Mouse (Mus musculus) heart, embryonic 14.5 days (tissue): Measurements from ENCODE around the gene Gpr146. TPM values are rescaled to one million over a fixed set of nuclear protein-coding genes. Genes with fewer than 3 reads are reported as not detected.

Experiments used
- ATAC-seq: fragments of 200-750 bp; cut with Nextera tagmentation; 2 replicates; pipeline ENCODE4 v1.8.0; 2017; ENCODE audit warnings: low read depth, moderate TSS enrichment; ENCODE audit not compliant: insufficient number of reproducible peaks, insufficient read depth, low FRiP score
- H3K27ac ChIP-seq, 2 experiments: fragments of 200-500 bp in 1 of 2; fragments of 300-500 bp in 1 of 2; sonication (generic) in 1 of 2; replicated peaks in 1 of 2; 2 replicates each; pipeline ENCODE4 v1.5.1; 2012 to 2014; ENCODE audit warnings: low read depth in 2 of 2, low read length in 2 of 2, control low read depth in 1 of 2, mild to moderate bottlenecking in 1 of 2, mixed read lengths in 1 of 2; ENCODE audit not compliant: control insufficient read depth in 1 of 2, insufficient read depth in 1 of 2
- H3K27me3 ChIP-seq: fragments of 300-500 bp; sonication (generic); 2 replicates; pipeline ENCODE4 v1.6.1; 2014; ENCODE audit warnings: mild to moderate bottlenecking, low read length, control low read depth; ENCODE audit not compliant: control insufficient read depth, insufficient read depth
- H3K36me3 ChIP-seq: fragments of 300-500 bp; sonication (generic); 2 replicates; pipeline ENCODE4 v1.6.1; 2014; ENCODE audit warnings: mild to moderate bottlenecking, control low read depth, low read length, mixed read lengths; ENCODE audit not compliant: control insufficient read depth, insufficient read depth
- H3K4me1 ChIP-seq, 2 experiments: fragments of 200-500 bp in 1 of 2; fragments of 300-500 bp in 1 of 2; sonication (generic) in 1 of 2; 2 replicates each; pipeline ENCODE4 v1.6.1; 2012 to 2014; ENCODE audit warnings: low read length in 2 of 2, control low read depth in 1 of 2, mixed read lengths in 1 of 2; ENCODE audit not compliant: control insufficient read depth in 2 of 2, insufficient read depth in 2 of 2
- H3K4me2 ChIP-seq: fragments of 300-500 bp; sonication (generic); 2 replicates; pipeline ENCODE4 v1.6.1; 2014; ENCODE audit warnings: mild to moderate bottlenecking, low read length
- H3K4me3 ChIP-seq, 2 experiments: fragments of 200-500 bp in 1 of 2; fragments of 300-500 bp in 1 of 2; sonication (generic) in 1 of 2; 2 replicates each; pipeline ENCODE4 v1.5.1; 2012 to 2014; ENCODE audit warnings: low read length in 2 of 2, mild to moderate bottlenecking in 2 of 2, control low read depth in 1 of 2, low read depth in 1 of 2, moderate library complexity in 1 of 2; ENCODE audit not compliant: control insufficient read depth in 1 of 2, insufficient read depth in 1 of 2
- H3K9ac ChIP-seq: fragments of 300-500 bp; sonication (generic); 2 replicates; pipeline ENCODE4 v1.6.1; 2014; ENCODE audit warnings: mild to moderate bottlenecking, low read length
- H3K9me3 ChIP-seq: fragments of 300-500 bp; sonication (generic); 2 replicates; pipeline ENCODE4 v1.6.1; 2016; ENCODE audit warnings: low read length, control low read depth; ENCODE audit not compliant: control insufficient read depth
- WGBS: fragments of 180-500 bp; shearing (Covaris S2); extraction: QIAGEN DNeasy Blood & Tissue Kit; methylation state at CpG from one replicate; pipeline ENCODE4 v1.1.7; 2014; 5-methylcytosine and 5-hydroxymethylcytosine counted together
- polyA plus RNA-seq: library from polyadenylated mRNA; unstranded; fragments of >200 nt; fragmentation: Nextera tagmentation; extraction: Ambion mirVana; gene quantifications from 2 replicates; pipeline ENCODE4 v1.2.1, GENCODE M21; 2014

The Gpr146 gene
- polyA plus RNA-seq, 1 experiment from 2014 or later = 9.5 TPM

GRCm38 (mm10) chr5:139383234-139383633 is 5.7 kb downstream of the Gpr146 start:
- peaks cover 59 to 80% of the 10 kb centered on the region in 2 experiments for H3K4me1 ChIP-seq
- 68% methylated on average over 9 of the region's 9 CpGs for WGBS
- H3K9ac ChIP-seq = peak overlapping the region; percentile 61
- ATAC-seq = no peak
- H3K36me3 ChIP-seq = no peaks in the 10 kb centered on the region
- H3K4me3 ChIP-seq = no peak overlapping the region
- no peaks in the 10 kb centered on the region for H3K27me3 ChIP-seq
- H3K4me2 ChIP-seq = peak overlapping the region; percentile 86
- H3K9me3 ChIP-seq = no peaks in the 10 kb centered on the region
- H3K27ac ChIP-seq = peak overlapping the region; percentile 92 to 93

- Histone ChIP-seq H3K4me2 (peak overlapping the region; percentile 32; the same call in 1 of the 2 replicates), H3K9ac (0 out of 2 replicates have a peak overlapping the region, but pooled peaks have one; percentile 31), H3K36me3 (no peaks in the 10 kb centered on the region), H3K9me3 (no peaks in the 10 kb centered on the region), H3K4me3 (no peak overlapping the region), H3K4me1 (peaks cover 56 to 79% of the 10 kb centered on the region in 2 experiments), H3K27ac (peak overlapping the region; percentile 12 to 58; a peak in 3 of 4 replicates), H3K27me3 (no peaks in the 10 kb centered on the region)
- no peak for ATAC-seq
- 12% methylated on average over 10 of the region's 10 CpGs for WGBS
Measured at GRCm38 (mm10) chr5:139384531-139384930, 7.0 kb downstream of the Gpr146 start.

- H3K36me3 ChIP-seq = no peaks in the 10 kb centered on the region
- 89% methylated on average over 5 of the region's 5 CpGs for WGBS
- no peaks in the 10 kb centered on the region for H3K9me3 ChIP-seq
- H3K27ac ChIP-seq = no peak overlapping the region
- no peak overlapping the region for H3K9ac ChIP-seq
- no peak overlapping the region for H3K4me2 ChIP-seq
- no peak for ATAC-seq
- H3K27me3 ChIP-seq = no peaks in the 10 kb centered on the region
- H3K4me3 ChIP-seq = no peak overlapping the region
- H3K4me1 ChIP-seq = peaks cover 55 to 79% of the 10 kb centered on the region in 2 experiments
Measured at GRCm38 (mm10) chr5:139386047-139386446, 8.6 kb downstream of the Gpr146 start.

GRCm38 (mm10) chr5:139387329-139388194 is 10.1 kb downstream of the Gpr146 start:
- Histone ChIP-seq H3K27me3 (no peaks in the 10 kb centered on the region), H3K27ac (peak overlapping the region; percentile 29 to 59), H3K9ac (no peak overlapping the region), H3K4me2 (no peak overlapping the region), H3K9me3 (no peaks in the 10 kb centered on the region), H3K36me3 (peaks cover 8% of the 10 kb centered on the region), H3K4me3 (no peak overlapping the region), H3K4me1 (peaks cover 44 to 64% of the 10 kb centered on the region in 2 experiments)
- no peak for ATAC-seq
- WGBS = 71% methylated on average over 10 of the region's 10 CpGs

GRCm38 (mm10) chr5:139388195-139388570 is 10.7 kb downstream of the Gpr146 start:
- no peak overlapping the region for H3K4me2 ChIP-seq
- H3K27me3 ChIP-seq = no peaks in the 10 kb centered on the region
- no peak overlapping the region for H3K9ac ChIP-seq
- 61% methylated on average over 4 of the region's 4 CpGs for WGBS
- H3K27ac ChIP-seq = peak overlapping the region; percentile 29 to 59
- ATAC-seq = no peak
- peaks cover 14% of the 10 kb centered on the region for H3K36me3 ChIP-seq
- H3K4me3 ChIP-seq = no peak overlapping the region
- no peaks in the 10 kb centered on the region for H3K9me3 ChIP-seq
- peaks cover 41 to 58% of the 10 kb centered on the region in 2 experiments for H3K4me1 ChIP-seq

GRCm38 (mm10) chr5:139388694-139389675 is 11.5 kb downstream of the Gpr146 start:
- Histone ChIP-seq H3K36me3 (peaks cover 22% of the 10 kb centered on the region), H3K9ac (peak overlapping the region; percentile 25; the same call in 1 of the 2 replicates), H3K9me3 (no peaks in the 10 kb centered on the region), H3K27ac (peak overlapping the region; percentile 29 to 59), H3K27me3 (no peaks in the 10 kb centered on the region), H3K4me2 (0 out of 2 replicates have a peak overlapping the region, but pooled peaks have one; percentile 2), H3K4me1 (peaks cover 38 to 52% of the 10 kb centered on the region in 2 experiments), H3K4me3 (no peak overlapping the region)
- ATAC-seq = no peak
- 72% methylated on average over 17 of the region's 17 CpGs for WGBS

- peaks cover 23% of the 10 kb centered on the region for H3K36me3 ChIP-seq
- WGBS = 30% methylated on average over 6 of the region's 6 CpGs
- H3K4me3 ChIP-seq = no peak overlapping the region
- ATAC-seq = no peak
- no peaks in the 10 kb centered on the region for H3K27me3 ChIP-seq
- no peaks in the 10 kb centered on the region for H3K9me3 ChIP-seq
- peak overlapping the region; percentile 25; the same call in 1 of the 2 replicates for H3K9ac ChIP-seq
- peaks cover 31 to 45% of the 10 kb centered on the region in 2 experiments for H3K4me1 ChIP-seq
- 0 out of 2 replicates have a peak overlapping the region, but pooled peaks have one; percentile 2 for H3K4me2 ChIP-seq
- peak overlapping the region; percentile 15 to 29; a peak in 2 of 4 replicates for H3K27ac ChIP-seq
Measured at GRCm38 (mm10) chr5:139389676-139390061, 12.2 kb downstream of the Gpr146 start.
